Mouse (Mus musculus): ENCODE data around the gene Trp53.
"Not testable (repeated sequence)": the region's sequence is repeated elsewhere in the genome, so short reads cannot be mapped to it uniquely, and the experiment has no call there.

The Trp53 gene

GRCm38 (mm10) chr11:69580091-69580514 is at the start of gene Trp53, which contains the start of gene Wrap53:
Gene Trp53, plus strand, starts transcription at chr11:69580359.
Gene Wrap53, minus strand, starts transcription at chr11:69580255.
- peak; percentile 86 for DNase-seq

- not testable (repeated sequence) for DNase-seq
These were observed 49.4 kb upstream of the Trp53 start for GRCm38 (mm10) chr11:69530755-69531154.

GRCm38 (mm10) chr11:69532480-69533150 is 47.5 kb upstream of the Trp53 start:
- no peak for DNase-seq

- no peak for DNase-seq
These were observed 45.2 kb upstream of the Trp53 start for GRCm38 (mm10) chr11:69534990-69535389.

- DNase-seq: no peak
These were observed 39.5 kb upstream of the Trp53 start for GRCm38 (mm10) chr11:69540700-69541099.

GRCm38 (mm10) chr11:69541741-69542140 is 38.4 kb upstream of the Trp53 start:
- DNase-seq: not testable (repeated sequence)

GRCm38 (mm10) chr11:69543598-69543997 is 36.6 kb upstream of the Trp53 start:
- DNase-seq: no peak

- DNase-seq: no peak
These were observed 34.2 kb upstream of the Trp53 start for GRCm38 (mm10) chr11:69545957-69546356.

- peak; percentile 94 for DNase-seq
These were observed 33.6 kb upstream of the Trp53 start for GRCm38 (mm10) chr11:69546423-69547053.

- peak; percentile 78 for DNase-seq
These were observed 33.1 kb upstream of the Trp53 start for GRCm38 (mm10) chr11:69547071-69547470.

GRCm38 (mm10) chr11:69549060-69549656 is 31.0 kb upstream of the Trp53 start, which contains the start of gene Dnah2:
Gene Dnah2, minus strand, starts transcription at chr11:69549110.
- no peak for DNase-seq

GRCm38 (mm10) chr11:69551310-69551709 is 28.8 kb upstream of the Trp53 start:
- no peak for DNase-seq

- peak; percentile 63 for DNase-seq
These were observed 27.4 kb upstream of the Trp53 start for GRCm38 (mm10) chr11:69552622-69553340.

- no peak for DNase-seq
These were observed 26.8 kb upstream of the Trp53 start for GRCm38 (mm10) chr11:69553341-69553721.

- no peak for DNase-seq
These were observed 25.5 kb upstream of the Trp53 start for GRCm38 (mm10) chr11:69554539-69555140.

GRCm38 (mm10) chr11:69557381-69557958 is 22.7 kb upstream of the Trp53 start:
- DNase-seq: no peak

GRCm38 (mm10) chr11:69558756-69559155 is 21.4 kb upstream of the Trp53 start:
- DNase-seq: no peak

- no peak for DNase-seq
These were observed 21.0 kb upstream of the Trp53 start for GRCm38 (mm10) chr11:69559183-69559582.

GRCm38 (mm10) chr11:69559851-69560765 is 20.1 kb upstream of the Trp53 start, which contains the start of gene Efnb3:
Gene Efnb3, minus strand, starts transcription at chr11:69560205.
- DNase-seq: peak; percentile 28

- DNase-seq: no peak
These were observed 19.0 kb upstream of the Trp53 start for GRCm38 (mm10) chr11:69560896-69561854.
